Mouse (Mus musculus): ENCODE data around the gene Slc39a10.
"Not testable (repeated sequence)": the region's sequence is repeated elsewhere in the genome, so short reads cannot be mapped to it uniquely, and the experiment has no call there.

Slc39a10 gene

GRCm38 (mm10) chr1:46864175-46864885 is 28.3 kb downstream of the Slc39a10 start:
- DNase-seq (ENCODE audit: low spot score) = no peak

DNA sequence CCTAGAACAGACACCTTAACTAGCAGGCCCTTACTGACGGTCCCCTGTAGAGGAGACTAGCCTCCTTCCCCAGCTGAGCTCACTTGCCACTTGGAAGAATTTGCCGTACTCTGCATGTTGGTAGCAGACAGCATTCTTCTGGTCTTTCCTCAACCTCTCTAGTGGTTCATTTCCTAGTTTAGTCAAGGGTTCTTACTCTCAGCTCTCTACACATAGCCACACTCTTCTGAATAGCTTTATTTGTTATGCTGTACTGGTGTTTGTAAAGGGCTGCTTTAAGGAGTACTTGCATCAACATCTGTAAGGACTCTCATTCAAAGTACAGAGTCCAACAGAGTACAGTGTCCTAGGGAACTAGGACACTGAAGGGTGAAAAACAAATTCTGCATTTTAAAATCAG is 29.2 kb downstream of the Slc39a10 start:
- no peak for DNase-seq (ENCODE audit: low spot score)

DNA sequence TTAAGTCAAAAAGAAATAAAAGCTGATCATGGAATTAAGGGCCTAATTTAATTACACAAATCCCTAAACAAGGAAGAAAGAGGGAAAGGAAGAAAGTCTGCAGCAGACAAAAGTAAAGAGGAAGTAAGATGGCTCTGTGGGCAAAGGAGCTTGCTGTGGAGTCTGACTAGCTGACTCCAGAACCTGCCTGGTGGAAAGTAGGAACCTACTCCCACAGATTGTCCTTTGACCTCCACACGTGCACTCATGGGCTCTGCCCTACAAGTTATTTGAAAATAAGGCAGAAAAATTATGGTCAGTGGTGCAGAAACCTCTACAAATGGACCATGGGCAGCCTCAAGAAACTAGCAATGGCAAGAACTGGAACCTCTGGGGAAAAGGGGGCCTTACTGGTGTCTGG is 32.6 kb downstream of the Slc39a10 start:
- DNase-seq (ENCODE audit: low spot score) = no peak

GRCm38 (mm10) chr1:46858579-46858978 is 34.1 kb downstream of the Slc39a10 start:
- DNase-seq (ENCODE audit: low spot score) = no peak

DNA sequence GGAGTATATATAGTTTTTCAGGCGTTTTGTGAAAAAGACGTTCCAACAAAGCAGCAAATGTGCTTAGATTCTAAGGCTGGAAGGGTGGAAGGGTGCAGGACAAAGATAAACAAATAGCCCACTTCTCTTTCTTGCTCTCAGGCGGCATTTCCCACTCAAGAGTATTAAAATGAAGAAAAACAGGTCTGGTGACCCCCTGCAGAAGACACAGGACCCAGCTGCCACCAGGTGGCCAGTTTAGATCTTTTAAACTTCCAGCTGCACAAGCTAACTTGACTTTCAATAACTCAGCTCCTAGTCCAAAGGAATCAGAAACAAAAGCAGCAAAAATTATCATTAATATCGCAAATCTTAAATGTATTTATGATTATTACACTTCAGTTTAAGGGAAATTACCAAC is 36.2 kb downstream of the Slc39a10 start:
- DNase-seq (ENCODE audit: low spot score) = no peak

- DNase-seq (ENCODE audit: low spot score) = peak; percentile 88
Observed at GRCm38 (mm10) chr1:46854036-46854900, 38.4 kb downstream of the Slc39a10 start.

GRCm38 (mm10) chr1:46853317-46854035 is 39.2 kb downstream of the Slc39a10 start:
- DNase-seq (ENCODE audit: low spot score) = peak; percentile 96

GRCm38 (mm10) chr1:46852600-46853272 is 39.9 kb downstream of the Slc39a10 start:
- DNase-seq (ENCODE audit: low spot score) = peak; percentile 63

DNA sequence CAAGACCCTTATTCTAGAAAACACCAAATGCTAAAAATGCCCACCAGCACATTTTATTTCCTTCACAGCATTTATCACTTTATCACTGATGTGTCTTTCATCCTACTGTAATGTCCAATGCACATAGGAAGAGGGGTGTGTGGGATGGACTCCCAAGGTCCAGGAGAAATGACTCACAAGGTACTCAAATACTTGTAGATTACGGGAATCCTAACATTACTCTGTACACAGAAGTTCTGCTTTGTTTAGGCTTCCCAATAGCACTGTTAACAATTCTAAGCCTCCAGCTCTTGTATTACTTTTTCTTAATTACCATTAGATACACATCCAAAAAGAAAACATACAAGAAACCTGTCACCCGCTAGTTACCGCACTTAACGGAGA is 40.4 kb downstream of the Slc39a10 start:
- no peak for DNase-seq (ENCODE audit: low spot score)

DNA sequence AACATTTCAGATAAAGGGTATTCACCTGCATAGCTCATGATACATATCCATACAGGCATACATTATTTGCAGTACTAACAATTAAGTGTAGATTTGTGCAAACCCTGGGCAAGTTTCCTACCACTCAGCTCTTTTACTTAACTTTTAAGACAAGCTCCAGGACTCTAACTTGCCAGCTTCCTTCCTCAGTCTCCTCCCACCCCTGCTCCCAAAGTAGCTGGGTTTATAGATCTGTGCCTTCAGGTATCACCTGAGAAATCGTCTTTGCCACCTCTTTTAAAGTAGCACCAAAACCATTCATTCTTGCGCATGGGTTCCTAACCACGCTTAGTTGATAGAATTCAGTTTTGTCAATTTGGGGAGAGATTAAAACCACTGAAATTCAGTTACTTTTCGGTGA is 41.1 kb downstream of the Slc39a10 start:
- no peak for DNase-seq (ENCODE audit: low spot score)

- peak; percentile 71 for DNase-seq (ENCODE audit: low spot score)
Observed at GRCm38 (mm10) chr1:46849758-46850157, 42.9 kb downstream of the Slc39a10 start.

GRCm38 (mm10) chr1:46845221-46845620 is 47.4 kb downstream of the Slc39a10 start:
- DNase-seq (ENCODE audit: low spot score) = no peak

GRCm38 (mm10) chr1:46844281-46844680 is 48.4 kb downstream of the Slc39a10 start:
- no peak for DNase-seq (ENCODE audit: low spot score)

GRCm38 (mm10) chr1:46843406-46843805 is 49.2 kb downstream of the Slc39a10 start:
- no peak for DNase-seq (ENCODE audit: low spot score)

DNA sequence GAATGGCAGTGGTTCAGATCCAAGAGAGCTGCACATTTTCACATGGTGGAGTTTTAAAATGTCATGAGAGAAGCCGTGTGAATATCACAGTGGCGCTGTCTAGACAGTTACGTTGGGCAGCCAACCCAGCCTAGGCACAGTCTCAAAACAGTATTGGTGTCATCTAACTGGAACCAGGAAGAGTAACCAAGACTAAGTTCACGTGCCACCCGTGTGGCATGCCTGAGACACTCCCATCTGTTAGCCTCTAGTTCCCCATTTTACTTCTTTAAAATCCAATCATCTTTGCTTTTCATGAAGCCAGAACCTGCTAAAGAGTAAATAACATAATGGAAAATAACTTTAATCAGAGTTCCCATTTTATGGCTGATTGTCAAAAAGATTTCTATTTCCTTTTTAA is 60.7 kb downstream of the Slc39a10 start:
- DNase-seq (ENCODE audit: low spot score) = no peak

GRCm38 (mm10) chr1:46830066-46830843 is 62.4 kb downstream of the Slc39a10 start:
- no peak for DNase-seq (ENCODE audit: low spot score)

- no peak for DNase-seq (ENCODE audit: low spot score)
Observed at GRCm38 (mm10) chr1:46822256-46822972, 70.2 kb downstream of the Slc39a10 start.

DNA sequence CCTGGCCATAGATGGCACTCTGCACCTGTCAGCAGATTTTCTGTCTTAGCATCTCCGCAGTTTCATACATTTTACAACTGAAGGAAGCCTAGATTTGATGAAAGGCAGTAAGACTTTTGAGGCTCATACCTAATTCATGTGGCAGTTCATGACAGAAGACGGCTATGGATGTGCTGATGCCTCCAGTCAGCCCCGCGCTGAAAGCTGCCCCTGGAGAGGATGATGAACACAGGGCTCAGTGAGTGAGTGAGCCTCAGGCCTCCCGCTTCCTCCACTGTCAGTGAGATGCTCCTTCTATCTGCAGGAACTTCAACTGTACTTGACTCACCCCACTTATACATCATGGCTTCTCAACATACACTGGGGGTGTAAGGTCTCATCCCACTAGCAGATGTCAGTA is 74.7 kb downstream of the Slc39a10 start:
- DNase-seq (ENCODE audit: low spot score) = no peak

GRCm38 (mm10) chr1:46808630-46809029 is 84.0 kb downstream of the Slc39a10 start:
- not testable (repeated sequence) for DNase-seq (ENCODE audit: low spot score)

DNA sequence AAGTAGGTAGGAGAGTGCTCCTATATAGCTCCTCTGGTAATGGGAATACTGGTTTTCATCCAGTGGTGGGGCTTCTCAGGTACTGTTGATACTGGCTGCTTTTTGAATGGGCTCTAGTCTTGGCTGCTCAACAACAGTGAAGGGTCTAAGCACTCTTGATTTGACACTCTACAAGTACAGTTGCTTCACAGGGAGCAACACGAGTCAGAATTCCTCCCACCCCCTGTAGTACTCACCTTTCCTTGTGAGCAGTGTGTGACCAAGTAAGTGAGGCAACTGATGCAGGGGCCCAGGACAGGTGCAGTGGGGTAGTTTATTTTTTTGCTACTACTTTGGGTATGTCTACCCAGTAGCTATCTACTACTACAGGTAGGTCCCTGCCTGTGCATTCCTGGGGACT is 87.6 kb downstream of the Slc39a10 start:
- DNase-seq (ENCODE audit: low spot score) = no peak

- DNase-seq (ENCODE audit: low spot score) = not testable (repeated sequence)
Observed at GRCm38 (mm10) chr1:46782227-46782626, 110.4 kb downstream of the Slc39a10 start.
